Mouse (Mus musculus): ENCODE data around the gene Tex9. TPM values are rescaled to one million over a fixed set of nuclear protein-coding genes. Genes with fewer than 3 reads are reported as not detected.

Gene Tex9
- polyA plus RNA-seq, 1 experiment = 3.0 TPM

DNA sequence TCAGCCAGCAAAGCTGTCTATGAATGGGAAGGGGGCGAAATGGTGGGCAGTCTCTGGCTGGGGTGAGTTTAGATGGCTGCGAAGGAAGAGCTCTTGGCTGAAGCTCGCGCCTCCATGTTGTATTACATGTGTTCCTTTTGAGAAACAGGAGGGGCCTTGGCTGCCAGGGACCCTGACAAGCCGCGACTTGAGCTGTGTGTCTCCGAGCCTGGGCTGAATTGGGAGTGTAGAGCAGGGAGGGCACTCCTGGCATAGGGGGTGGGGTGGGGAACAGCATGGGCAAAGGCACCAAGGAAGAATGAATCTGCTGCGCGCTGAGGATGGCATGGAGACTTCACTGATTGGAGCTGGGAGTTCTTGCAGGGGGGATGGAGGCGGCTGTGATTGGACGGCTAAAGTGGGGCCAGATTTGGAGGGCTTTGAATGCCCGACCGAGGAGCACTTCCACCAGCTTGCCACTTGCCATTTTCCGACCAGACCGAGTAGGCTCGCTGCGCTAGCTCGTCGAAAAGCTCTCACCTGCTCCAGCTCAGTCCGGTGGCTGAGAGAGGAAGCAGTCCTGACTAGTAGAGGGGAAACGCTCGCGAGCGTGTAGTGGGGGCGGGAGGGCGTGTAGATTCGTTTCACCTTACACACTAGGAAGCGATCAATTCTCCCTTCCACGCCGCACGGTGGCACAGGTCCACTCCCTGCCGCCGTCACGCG, 39.4 kb upstream of the Tex9 start:
- Histone ChIP-seq H3K4me1 (ENCODE audit: control insufficient read depth, insufficient read depth, low read length) (peaks cover 7% of the 10 kb centered on the region; the same call in 1 of the 2 replicates), H3K27me3 (replicated peaks; ENCODE audit: control insufficient read depth, insufficient read depth, low read length) (no peaks in the 10 kb centered on the region), H3K27ac (ENCODE audit: insufficient read depth, low read depth, low read length) (peak overlapping the region; percentile 75), H3K4me3 (ENCODE audit: insufficient read depth, low read depth, low read length) (peak overlapping the region; percentile 75), H3K36me3 (ENCODE audit: control insufficient read depth, insufficient read depth, low read length) (no peaks in the 10 kb centered on the region)
- DNase-seq = peak; percentile 86
- TF ChIP-seq POLR2A (IDR thresholded peaks at IDR 0.05; ENCODE audit: low read depth, low read length) = no peak
- 0 out of 2 replicates have a peak, but pooled peaks have one; percentile 11 for TF ChIP-seq CTCF (conservative IDR thresholded peaks at IDR 0.05; ENCODE audit: insufficient read depth, insufficient read length, low read depth, low read length)
- 2% methylated on average over 35 of the region's 35 CpGs for WGBS

DNA sequence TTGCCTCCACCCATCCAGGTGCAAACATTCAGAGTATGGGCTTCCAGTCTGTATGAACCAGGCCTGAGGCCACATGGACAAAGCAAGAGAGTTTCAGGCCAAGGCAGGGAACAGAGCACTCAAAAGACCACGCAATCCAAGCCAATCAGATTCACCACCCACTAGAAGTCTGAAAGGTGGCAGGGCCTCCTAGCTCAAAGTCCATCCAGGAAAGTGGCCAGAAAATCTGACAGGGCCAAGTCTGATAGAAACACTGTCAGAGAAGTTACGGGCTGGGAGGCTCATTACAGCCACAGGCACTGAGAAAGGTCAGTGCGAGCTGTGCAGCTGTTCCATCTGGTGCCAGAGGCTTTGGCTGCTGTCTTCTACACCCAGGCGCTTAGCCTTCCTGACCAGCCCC, 38.8 kb upstream of the Tex9 start:
- DNase-seq = peak; percentile 92
- Histone ChIP-seq H3K4me3 (ENCODE audit: insufficient read depth, low read depth, low read length) (peak overlapping the region; percentile 75), H3K4me1 (ENCODE audit: control insufficient read depth, insufficient read depth, low read length) (peaks cover 7% of the 10 kb centered on the region; the same call in 1 of the 2 replicates), H3K27me3 (replicated peaks; ENCODE audit: control insufficient read depth, insufficient read depth, low read length) (no peaks in the 10 kb centered on the region), H3K27ac (ENCODE audit: insufficient read depth, low read depth, low read length) (peak overlapping the region; percentile 75), H3K36me3 (ENCODE audit: control insufficient read depth, insufficient read depth, low read length) (no peaks in the 10 kb centered on the region)
- WGBS = 22% methylated on average over 4 of the region's 4 CpGs
- TF ChIP-seq CTCF (conservative IDR thresholded peaks at IDR 0.05; ENCODE audit: insufficient read depth, insufficient read length, low read depth, low read length) (no peak), POLR2A (IDR thresholded peaks at IDR 0.05; ENCODE audit: low read depth, low read length) (no peak)

DNA sequence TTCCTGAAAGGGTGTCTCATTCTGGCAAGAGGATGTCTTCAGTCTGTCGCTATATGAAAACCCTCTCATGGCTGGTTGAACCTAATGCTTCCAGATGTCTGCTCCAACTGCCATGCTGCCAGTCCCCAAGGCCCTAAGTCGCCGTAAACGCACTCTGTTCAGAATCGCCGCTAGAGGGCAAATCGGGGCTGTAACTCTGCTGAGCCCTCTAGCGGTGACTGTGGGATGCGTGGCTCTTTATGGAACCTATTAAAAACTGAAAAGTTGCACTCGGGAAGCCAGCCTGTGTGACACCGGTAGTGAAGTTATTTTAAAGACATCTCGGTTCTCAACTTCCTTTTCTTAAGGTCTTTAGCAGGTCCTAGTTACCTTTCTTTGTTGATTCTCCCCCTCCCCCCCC, 38.2 kb upstream of the Tex9 start:
- Histone ChIP-seq H3K36me3 (ENCODE audit: control insufficient read depth, insufficient read depth, low read length) (no peaks in the 10 kb centered on the region), H3K27ac (ENCODE audit: insufficient read depth, low read depth, low read length) (no peak overlapping the region), H3K4me3 (ENCODE audit: insufficient read depth, low read depth, low read length) (no peak overlapping the region), H3K4me1 (ENCODE audit: control insufficient read depth, insufficient read depth, low read length) (peaks cover 7% of the 10 kb centered on the region; the same call in 1 of the 2 replicates), H3K27me3 (replicated peaks; ENCODE audit: control insufficient read depth, insufficient read depth, low read length) (no peaks in the 10 kb centered on the region)
- DNase-seq = peak; percentile 92
- TF ChIP-seq POLR2A (IDR thresholded peaks at IDR 0.05; ENCODE audit: low read depth, low read length) (no peak), CTCF (conservative IDR thresholded peaks at IDR 0.05; ENCODE audit: insufficient read depth, insufficient read length, low read depth, low read length) (peak; percentile 100)
- under 1% methylated on average over 12 of the region's 12 CpGs for WGBS

DNA sequence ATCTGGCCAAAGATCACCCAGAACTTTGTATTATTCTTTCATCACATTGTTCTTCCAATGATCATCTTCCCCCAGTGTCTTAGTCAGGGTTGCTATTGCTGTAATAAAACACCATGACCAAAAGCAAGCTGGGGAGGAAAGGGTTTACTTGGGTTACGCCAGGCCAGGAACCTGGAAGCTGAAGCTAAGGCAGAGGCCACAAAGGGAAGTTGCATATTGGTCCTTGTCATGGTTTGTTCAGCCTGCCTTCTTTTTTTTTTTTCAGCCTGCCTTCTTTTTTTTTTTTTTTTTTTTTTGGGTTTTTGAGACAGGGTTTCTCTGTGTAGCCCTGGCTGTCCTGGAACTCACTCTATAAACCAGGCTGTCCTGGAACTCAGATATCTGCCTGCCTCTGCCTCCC, 34.1 kb upstream of the Tex9 start:
- no peak for DNase-seq
- TF ChIP-seq POLR2A (IDR thresholded peaks at IDR 0.05; ENCODE audit: low read depth, low read length) = no peak
- WGBS = 76% methylated on average over 1 of the region's 1 CpGs

DNA sequence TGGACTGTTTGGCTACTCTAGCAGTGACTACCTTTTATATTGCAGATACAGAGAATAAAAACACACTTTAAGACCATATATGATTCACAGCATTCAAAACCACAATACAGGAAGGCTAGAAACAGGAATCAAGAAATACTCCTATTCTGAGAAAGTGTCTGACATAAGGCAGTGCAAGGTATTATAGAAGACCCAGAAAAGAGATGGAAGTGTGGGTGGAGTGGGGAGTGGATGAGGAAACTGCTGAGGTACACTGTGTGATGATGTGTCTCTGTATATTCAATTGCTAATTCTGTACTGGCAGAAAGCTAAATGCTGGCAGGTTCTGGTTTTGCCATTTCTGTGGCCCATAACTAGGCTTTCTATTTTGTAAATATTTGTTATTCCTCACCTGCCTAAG, 28.8 kb upstream of the Tex9 start:
- Histone ChIP-seq H3K36me3 (ENCODE audit: control insufficient read depth, insufficient read depth, low read length) (no peaks in the 10 kb centered on the region), H3K4me1 (ENCODE audit: control insufficient read depth, insufficient read depth, low read length) (peaks cover 4% of the 10 kb centered on the region; the same call in 1 of the 2 replicates), H3K27ac (ENCODE audit: insufficient read depth, low read depth, low read length) (no peak overlapping the region), H3K4me3 (ENCODE audit: insufficient read depth, low read depth, low read length) (no peak overlapping the region), H3K27me3 (replicated peaks; ENCODE audit: control insufficient read depth, insufficient read depth, low read length) (no peaks in the 10 kb centered on the region)
- TF ChIP-seq POLR2A (IDR thresholded peaks at IDR 0.05; ENCODE audit: low read depth, low read length) = no peak
- TF ChIP-seq CTCF (conservative IDR thresholded peaks at IDR 0.05; ENCODE audit: insufficient read depth, insufficient read length, low read depth, low read length) = no peak
- DNase-seq = no peak

More for the DNA sequence above, 34.1 kb upstream of the Tex9 start:
- peaks cover 5% of the 10 kb centered on the region; the same call in 1 of the 2 replicates for H3K4me1 ChIP-seq (ENCODE audit: control insufficient read depth, insufficient read depth, low read length)
- H3K36me3 ChIP-seq (ENCODE audit: control insufficient read depth, insufficient read depth, low read length) = no peaks in the 10 kb centered on the region
- H3K27ac ChIP-seq (ENCODE audit: insufficient read depth, low read depth, low read length) = no peak overlapping the region
- H3K4me3 ChIP-seq (ENCODE audit: insufficient read depth, low read depth, low read length) = no peak overlapping the region
- H3K27me3 ChIP-seq (replicated peaks; ENCODE audit: control insufficient read depth, insufficient read depth, low read length) = no peaks in the 10 kb centered on the region

DNA sequence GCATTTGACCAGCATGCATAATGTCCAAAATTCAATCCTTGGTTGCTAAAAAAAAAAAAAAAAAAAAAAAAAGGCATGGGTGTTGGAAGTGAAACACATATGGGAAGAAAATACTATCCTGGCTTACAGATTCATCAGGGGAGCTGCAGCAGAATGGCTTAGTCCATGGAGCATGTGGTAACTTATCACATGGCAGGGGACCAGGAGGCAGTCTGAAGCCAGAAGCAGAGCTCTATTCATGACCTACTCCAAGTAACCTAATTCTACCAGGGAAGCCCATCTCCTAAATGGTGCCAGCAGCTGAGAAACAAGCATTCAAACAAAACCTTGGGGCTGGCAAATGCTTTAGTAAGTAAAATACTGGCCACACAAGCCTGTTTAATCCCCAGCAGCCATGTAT, 27.2 kb upstream of the Tex9 start:
- Histone ChIP-seq H3K36me3 (ENCODE audit: control insufficient read depth, insufficient read depth, low read length) (no peaks in the 10 kb centered on the region), H3K27me3 (replicated peaks; ENCODE audit: control insufficient read depth, insufficient read depth, low read length) (no peaks in the 10 kb centered on the region), H3K4me1 (ENCODE audit: control insufficient read depth, insufficient read depth, low read length) (peaks cover 8% of the 10 kb centered on the region), H3K27ac (ENCODE audit: insufficient read depth, low read depth, low read length) (no peak overlapping the region), H3K4me3 (ENCODE audit: insufficient read depth, low read depth, low read length) (no peak overlapping the region)
- TF ChIP-seq POLR2A (IDR thresholded peaks at IDR 0.05; ENCODE audit: low read depth, low read length) = no peak
- no peak for TF ChIP-seq CTCF (conservative IDR thresholded peaks at IDR 0.05; ENCODE audit: insufficient read depth, insufficient read length, low read depth, low read length)
- peak; percentile 4 for DNase-seq

DNA sequence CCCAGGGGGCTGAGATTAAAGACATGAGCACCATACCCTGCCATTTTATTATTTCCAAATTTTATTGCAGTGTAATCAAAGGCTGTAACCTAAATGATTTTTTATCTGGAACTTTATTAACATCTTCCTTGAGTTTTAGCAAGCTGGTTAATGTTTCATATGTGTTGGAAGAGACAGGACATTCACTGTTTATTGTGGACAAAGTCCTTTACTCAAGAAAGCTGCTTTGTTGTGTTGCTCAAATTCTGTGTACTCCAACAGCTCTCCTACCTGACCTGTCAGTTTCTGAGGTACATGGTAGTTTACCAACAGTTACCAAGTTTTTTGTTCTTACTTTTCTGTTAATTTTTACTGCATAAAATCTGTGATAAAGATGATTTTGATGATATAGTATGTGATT, 23.4 kb upstream of the Tex9 start:
- H3K36me3 ChIP-seq (ENCODE audit: control insufficient read depth, insufficient read depth, low read length) = no peaks in the 10 kb centered on the region
- no peak overlapping the region; the same call in 1 of the 2 replicates for H3K27ac ChIP-seq (ENCODE audit: insufficient read depth, low read depth, low read length)
- no peak overlapping the region for H3K4me3 ChIP-seq (ENCODE audit: insufficient read depth, low read depth, low read length)
- H3K4me1 ChIP-seq (ENCODE audit: control insufficient read depth, insufficient read depth, low read length) = peaks cover 8% of the 10 kb centered on the region
- DNase-seq = peak; percentile 69
- H3K27me3 ChIP-seq (replicated peaks; ENCODE audit: control insufficient read depth, insufficient read depth, low read length) = no peaks in the 10 kb centered on the region
- TF ChIP-seq POLR2A (IDR thresholded peaks at IDR 0.05; ENCODE audit: low read depth, low read length) = no peak
- TF ChIP-seq CTCF (conservative IDR thresholded peaks at IDR 0.05; ENCODE audit: insufficient read depth, insufficient read length, low read depth, low read length) = no peak

Measured in kidney, adult 2 months (tissue).